Mouse (Mus musculus) megakaryocyte, embryonic 14.5 days (primary cell): ENCODE measurements at regions not wholly inside any gene's neighbourhood (a gene's known extent, or its start where the extent isn't known, plus 50 kb on each side); places are given as distances from the start of the nearest gene placed in this dataset.

Experiments used
- FLI1 ChIP-seq: IDR thresholded peaks from 2 replicates; pipeline ENCODE4 v1.6.1; 2012; ENCODE audit warnings: low read length, inconsistent platforms, mixed read lengths
- GATA1 ChIP-seq: IDR thresholded peaks from 3 replicates; pipeline ENCODE4 v1.6.1; 2012; ENCODE audit warnings: mixed read lengths, low read length, inconsistent platforms, borderline replicate concordance

DNA sequence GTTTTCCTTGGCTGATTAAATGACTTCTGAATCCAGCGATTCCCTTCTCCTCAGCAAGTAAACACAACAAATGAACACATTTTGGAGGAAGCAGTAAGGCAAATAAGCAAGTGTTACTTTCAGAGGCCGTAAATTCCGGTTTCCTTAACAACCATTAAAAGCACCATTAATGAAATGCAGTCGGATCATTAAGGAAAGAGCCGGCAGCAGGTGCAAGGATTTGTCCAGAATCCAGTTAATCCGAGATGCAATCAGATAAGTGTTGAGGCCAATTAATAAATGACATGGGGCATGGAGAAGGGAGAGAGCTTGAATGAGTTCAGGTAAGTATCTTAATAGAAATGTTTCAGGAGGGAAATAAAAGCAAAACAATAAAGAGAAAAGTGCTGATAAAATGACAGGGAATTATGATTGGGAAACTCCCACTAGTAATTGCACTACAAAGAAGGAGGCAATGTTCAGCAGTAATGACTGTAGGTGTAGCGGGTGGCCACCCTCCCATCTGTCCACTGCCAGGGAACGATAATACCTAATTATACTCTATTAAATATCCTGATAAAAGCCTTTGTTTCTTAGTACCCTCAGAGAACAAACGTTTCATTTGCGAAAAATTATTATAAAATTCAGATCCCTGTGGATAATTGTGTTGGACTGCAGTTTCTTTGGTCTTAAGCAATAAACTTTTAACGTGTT lies 194.9 kb downstream of the Kcnj2 start:
- TF ChIP-seq GATA1 (no peak), FLI1 (no peak)
